Mouse (Mus musculus): ENCODE measurements at regions not wholly inside any gene's neighbourhood (a gene's known extent, or its start where the extent isn't known, plus 50 kb on each side); places are given as distances from the start of the nearest gene placed in this dataset.

GRCm38 (mm10) chr2:133614672-133615071 is 62.7 kb downstream of the Bmp2 start:
- Histone ChIP-seq H3K27me3 (replicated peaks; ENCODE audit: control insufficient read depth, insufficient read depth, low read length) (peaks cover 6% of the 10 kb centered on the region; the same call in 1 of the 2 replicates), H3K27ac (ENCODE audit: low read depth, low read length) (no peak overlapping the region), H3K36me3 (ENCODE audit: control insufficient read depth, insufficient read depth, low read length) (no peaks in the 10 kb centered on the region), H3K4me2 (no peak overlapping the region), H3K9me3 (ENCODE audit: control insufficient read depth, low read length) (no peaks in the 10 kb centered on the region), H3K4me1 (replicated peaks; ENCODE audit: control insufficient read depth, insufficient read depth, low read length) (no peaks in the 10 kb centered on the region), H3K9ac (ENCODE audit: low read depth, low read length) (no peak overlapping the region), H3K4me3 (ENCODE audit: low read depth, low read length) (no peak overlapping the region)
- 28% methylated on average over 4 of the region's 4 CpGs for WGBS
- no peak for DNase-seq (ENCODE audit: low spot score)
- 0 out of 2 replicates have a peak, but pooled peaks have one; percentile 49 for ATAC-seq (replicated peaks; ENCODE audit: low FRiP score)

GRCm38 (mm10) chr2:133615299-133615698 is 63.3 kb downstream of the Bmp2 start:
- no peak for DNase-seq (ENCODE audit: low spot score)
- no peaks in the 10 kb centered on the region for H3K4me1 ChIP-seq (replicated peaks; ENCODE audit: control insufficient read depth, insufficient read depth, low read length)
- H3K27me3 ChIP-seq (replicated peaks; ENCODE audit: control insufficient read depth, insufficient read depth, low read length) = peaks cover 6% of the 10 kb centered on the region; the same call in 1 of the 2 replicates
- H3K9ac ChIP-seq (ENCODE audit: low read depth, low read length) = no peak overlapping the region
- H3K36me3 ChIP-seq (ENCODE audit: control insufficient read depth, insufficient read depth, low read length) = no peaks in the 10 kb centered on the region
- H3K4me3 ChIP-seq (ENCODE audit: low read depth, low read length) = no peak overlapping the region
- 83% methylated on average over 3 of the region's 3 CpGs for WGBS
- no peak overlapping the region for H3K4me2 ChIP-seq
- ATAC-seq (replicated peaks; ENCODE audit: low FRiP score) = no peak
- no peak overlapping the region for H3K27ac ChIP-seq (ENCODE audit: low read depth, low read length)
- H3K9me3 ChIP-seq (ENCODE audit: control insufficient read depth, low read length) = no peaks in the 10 kb centered on the region

GRCm38 (mm10) chr2:133617317-133617835 is 65.4 kb downstream of the Bmp2 start:
- Histone ChIP-seq H3K4me2 (no peak overlapping the region), H3K36me3 (ENCODE audit: control insufficient read depth, insufficient read depth, low read length) (no peaks in the 10 kb centered on the region), H3K9me3 (ENCODE audit: control insufficient read depth, low read length) (no peaks in the 10 kb centered on the region), H3K4me3 (ENCODE audit: low read depth, low read length) (no peak overlapping the region), H3K27ac (ENCODE audit: low read depth, low read length) (no peak overlapping the region), H3K9ac (ENCODE audit: low read depth, low read length) (no peak overlapping the region), H3K4me1 (replicated peaks; ENCODE audit: control insufficient read depth, insufficient read depth, low read length) (no peaks in the 10 kb centered on the region), H3K27me3 (replicated peaks; ENCODE audit: control insufficient read depth, insufficient read depth, low read length) (peaks cover 6% of the 10 kb centered on the region; the same call in 1 of the 2 replicates)
- ATAC-seq (replicated peaks; ENCODE audit: low FRiP score) (no peak), DNase-seq (ENCODE audit: low spot score) (no peak)
- WGBS = 59% methylated on average over 3 of the region's 3 CpGs

GRCm38 (mm10) chr2:133622523-133622922 is 70.6 kb downstream of the Bmp2 start:
- 35% methylated on average over 2 of the region's 2 CpGs for WGBS
- H3K27ac ChIP-seq (ENCODE audit: low read depth, low read length) = no peak overlapping the region
- no peaks in the 10 kb centered on the region for H3K4me1 ChIP-seq (replicated peaks; ENCODE audit: control insufficient read depth, insufficient read depth, low read length)
- H3K4me2 ChIP-seq = no peak overlapping the region
- H3K36me3 ChIP-seq (ENCODE audit: control insufficient read depth, insufficient read depth, low read length) = no peaks in the 10 kb centered on the region
- ATAC-seq (replicated peaks; ENCODE audit: low FRiP score) = no peak
- H3K9me3 ChIP-seq (ENCODE audit: control insufficient read depth, low read length) = no peaks in the 10 kb centered on the region
- peaks cover 2% of the 10 kb centered on the region; the same call in 1 of the 2 replicates for H3K27me3 ChIP-seq (replicated peaks; ENCODE audit: control insufficient read depth, insufficient read depth, low read length)
- no peak overlapping the region for H3K9ac ChIP-seq (ENCODE audit: low read depth, low read length)
- no peak for DNase-seq (ENCODE audit: low spot score)
- no peak overlapping the region for H3K4me3 ChIP-seq (ENCODE audit: low read depth, low read length)

- Histone ChIP-seq H3K4me1 (replicated peaks; ENCODE audit: control insufficient read depth, insufficient read depth, low read length) (no peaks in the 10 kb centered on the region), H3K4me3 (ENCODE audit: low read depth, low read length) (no peak overlapping the region), H3K27ac (ENCODE audit: low read depth, low read length) (no peak overlapping the region), H3K9me3 (ENCODE audit: control insufficient read depth, low read length) (no peaks in the 10 kb centered on the region), H3K36me3 (ENCODE audit: control insufficient read depth, insufficient read depth, low read length) (no peaks in the 10 kb centered on the region), H3K9ac (ENCODE audit: low read depth, low read length) (no peak overlapping the region), H3K27me3 (replicated peaks; ENCODE audit: control insufficient read depth, insufficient read depth, low read length) (peaks cover 2% of the 10 kb centered on the region; the same call in 1 of the 2 replicates), H3K4me2 (no peak overlapping the region)
- ATAC-seq (replicated peaks; ENCODE audit: low FRiP score) (no peak), DNase-seq (ENCODE audit: low spot score) (no peak)
- 64% methylated on average over 2 of the region's 2 CpGs for WGBS
These were observed 73.6 kb downstream of the Bmp2 start for GRCm38 (mm10) chr2:133625542-133625941.

- 0 out of 2 replicates have a peak, but pooled peaks cover 2% of the 10 kb centered on the region for H3K27me3 ChIP-seq (replicated peaks; ENCODE audit: control insufficient read depth, insufficient read depth, low read length)
- WGBS = 81% methylated on average over 6 of the region's 6 CpGs
- no peak overlapping the region for H3K4me2 ChIP-seq
- ATAC-seq (replicated peaks; ENCODE audit: low FRiP score) = no peak
- no peaks in the 10 kb centered on the region for H3K36me3 ChIP-seq (ENCODE audit: control insufficient read depth, insufficient read depth, low read length)
- no peak overlapping the region for H3K9ac ChIP-seq (ENCODE audit: low read depth, low read length)
- DNase-seq (ENCODE audit: low spot score) = no peak
- no peak overlapping the region for H3K27ac ChIP-seq (ENCODE audit: low read depth, low read length)
- H3K4me1 ChIP-seq (replicated peaks; ENCODE audit: control insufficient read depth, insufficient read depth, low read length) = no peaks in the 10 kb centered on the region
- H3K4me3 ChIP-seq (ENCODE audit: low read depth, low read length) = no peak overlapping the region
- no peaks in the 10 kb centered on the region for H3K9me3 ChIP-seq (ENCODE audit: control insufficient read depth, low read length)
These were observed 76.9 kb downstream of the Bmp2 start for GRCm38 (mm10) chr2:133628874-133629273.

GRCm38 (mm10) chr2:133635434-133635833 is 83.5 kb downstream of the Bmp2 start:
- ATAC-seq (replicated peaks; ENCODE audit: low FRiP score) = no peak
- DNase-seq (ENCODE audit: low spot score) = no peak
- no peak overlapping the region for H3K4me2 ChIP-seq
- H3K4me3 ChIP-seq (ENCODE audit: low read depth, low read length) = no peak overlapping the region
- no peaks in the 10 kb centered on the region for H3K27me3 ChIP-seq (replicated peaks; ENCODE audit: control insufficient read depth, insufficient read depth, low read length)
- 19% methylated on average over 1 of the region's 1 CpGs for WGBS
- H3K9me3 ChIP-seq (ENCODE audit: control insufficient read depth, low read length) = no peaks in the 10 kb centered on the region
- no peaks in the 10 kb centered on the region for H3K4me1 ChIP-seq (replicated peaks; ENCODE audit: control insufficient read depth, insufficient read depth, low read length)
- H3K9ac ChIP-seq (ENCODE audit: low read depth, low read length) = no peak overlapping the region
- no peak overlapping the region for H3K27ac ChIP-seq (ENCODE audit: low read depth, low read length)
- H3K36me3 ChIP-seq (ENCODE audit: control insufficient read depth, insufficient read depth, low read length) = no peaks in the 10 kb centered on the region

GRCm38 (mm10) chr2:133649874-133650481 is 98.0 kb downstream of the Bmp2 start:
- no peak for ATAC-seq (replicated peaks; ENCODE audit: low FRiP score)
- WGBS = 82% methylated on average over 6 of the region's 6 CpGs

More at GRCm38 (mm10) chr2:133649874-133650481, 98.0 kb downstream of the Bmp2 start:
- Histone ChIP-seq H3K9me3 (ENCODE audit: control insufficient read depth, low read length) (no peaks in the 10 kb centered on the region), H3K27me3 (replicated peaks; ENCODE audit: control insufficient read depth, insufficient read depth, low read length) (no peaks in the 10 kb centered on the region), H3K36me3 (ENCODE audit: control insufficient read depth, insufficient read depth, low read length) (no peaks in the 10 kb centered on the region), H3K9ac (ENCODE audit: low read depth, low read length) (no peak overlapping the region), H3K27ac (ENCODE audit: low read depth, low read length) (no peak overlapping the region), H3K4me1 (replicated peaks; ENCODE audit: control insufficient read depth, insufficient read depth, low read length) (no peaks in the 10 kb centered on the region), H3K4me2 (no peak overlapping the region), H3K4me3 (ENCODE audit: low read depth, low read length) (no peak overlapping the region)
- DNase-seq (ENCODE audit: low spot score) = no peak

All from liver, embryonic 11.5 days (tissue).